Comparison of ENCODE assay signal across 10 mouse cellular contexts in the genomic region with DNA sequence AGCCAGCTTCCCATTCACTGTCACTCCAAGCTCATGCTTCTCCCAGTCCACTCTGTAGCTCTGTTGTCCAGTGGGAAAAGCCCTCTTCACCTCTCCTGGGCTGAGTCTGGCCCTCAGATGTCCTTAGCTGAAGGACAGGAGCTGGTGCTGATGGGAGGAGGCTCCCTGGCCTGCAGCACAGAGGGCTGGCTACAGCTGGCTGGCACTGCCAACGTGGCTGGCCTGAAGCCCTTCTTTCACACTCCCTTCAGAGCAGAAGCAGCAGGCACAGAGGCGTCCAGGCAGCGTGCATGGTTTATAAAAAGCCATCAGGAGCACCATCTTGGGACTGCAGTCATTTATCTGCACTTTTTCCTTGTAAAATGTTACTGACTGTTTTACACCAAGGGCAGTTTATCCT. TPM values are rescaled to one million over a fixed set of nuclear protein-coding genes. Genes with fewer than 3 reads are reported as not detected.
DNase-seq lines count a peak whose midpoint lies in the region; ATAC-seq and TF ChIP-seq lines count a peak whose summit lies in the region.
"Had no signal": no experiment of that assay in that cellular context is flagged by ENCODE, and none has a peak within 500 bp of the region (broad histone marks: within the 10 kb centered on the region; RNA-seq: fewer than 3 reads in every experiment).

No protein-coding gene starts in this region.

- intact Hi-C loops in left cerebral cortex, adult 2 months (cut with DNase I) = no loop called here

- no peak overlapping the region for H3K4me3 ChIP-seq in heart, embryonic 10.5 days
- no peak overlapping the region for H3K4me3 ChIP-seq in left cerebral cortex, adult 2 months
- H3K4me3 ChIP-seq in limb, embryonic 10.5 days = no peak overlapping the region
- no peak overlapping the region for H3K4me3 ChIP-seq in lung, adult 2 months (replicated peaks; ENCODE audit: extremely low read depth, low read depth, low read length)
- H3K4me3 ChIP-seq in midbrain, embryonic 13.5 days (replicated peaks) = no peak overlapping the region
- H3K4me3 ChIP-seq: heart, embryonic 13.5 days; liver, embryonic 15.5 days had no signal

- DNase-seq in heart, adult 11 months = peak; percentile 94
- no peak for DNase-seq in heart, embryonic 10.5 days (ENCODE audit: low spot score)
- peak; percentile 3 to 9 for DNase-seq in cerebellum, adult 18-20 months
- DNase-seq in gastrocnemius, postnatal 25 days = peak; percentile 24
- peak; percentile 22 to 40 for DNase-seq in left cerebral cortex, adult 2 months (ENCODE audit: extremely low spot score in 1 of 2, low spot score in 2 of 2)
- no peak for DNase-seq in limb, embryonic 10.5 days (ENCODE audit: low spot score)
- DNase-seq in lung, adult 2 months = no peak

- H3K27me3 ChIP-seq in heart, embryonic 10.5 days (ENCODE audit: insufficient read depth, poor library complexity, severe bottlenecking) = no peaks in the 10 kb centered on the region
- H3K27me3 ChIP-seq in limb, embryonic 10.5 days (ENCODE audit: low read depth, poor library complexity, severe bottlenecking) = no peaks in the 10 kb centered on the region
- no peaks in the 10 kb centered on the region for H3K27me3 ChIP-seq in midbrain, embryonic 13.5 days
- H3K27me3 ChIP-seq: heart, embryonic 13.5 days; liver, embryonic 15.5 days had no signal

- no peak for TF ChIP-seq CTCF in left cerebral cortex, adult 2 months (IDR thresholded peaks at IDR 0.05)
- TF ChIP-seq CTCF in lung, adult 2 months (IDR thresholded peaks at IDR 0.05; ENCODE audit: insufficient read depth, low read length) = no peak

- no peaks in the 10 kb centered on the region for H3K9me3 ChIP-seq in heart, embryonic 10.5 days
- H3K9me3 ChIP-seq in limb, embryonic 10.5 days (replicated peaks) = no peaks in the 10 kb centered on the region
- no peaks in the 10 kb centered on the region for H3K9me3 ChIP-seq in midbrain, embryonic 13.5 days
- H3K9me3 ChIP-seq: heart, embryonic 13.5 days; liver, embryonic 15.5 days had no signal

- TF ChIP-seq POLR2A in lung, adult 2 months (IDR thresholded peaks at IDR 0.05; ENCODE audit: borderline replicate concordance, extremely low read depth, low read depth, low read length) = no peak

- no peak overlapping the region for H3K9ac ChIP-seq in midbrain, embryonic 13.5 days (replicated peaks)
- H3K9ac ChIP-seq: heart, embryonic 13.5 days; liver, embryonic 15.5 days had no signal

- H3K4me2 ChIP-seq in midbrain, embryonic 13.5 days (replicated peaks) = no peak overlapping the region
- H3K4me2 ChIP-seq: heart, embryonic 13.5 days; liver, embryonic 15.5 days had no signal

- 57% methylated on average over 3 of the region's 3 CpGs for WGBS in heart, embryonic 10.5 days
- WGBS in limb, embryonic 10.5 days = 71% methylated on average over 3 of the region's 3 CpGs
- WGBS in lung, adult 2 months = 54% methylated on average over 3 of the region's 3 CpGs
- WGBS in midbrain, embryonic 13.5 days = 75% methylated on average over 3 of the region's 3 CpGs

- H3K36me3 ChIP-seq in heart, embryonic 10.5 days = no peaks in the 10 kb centered on the region
- no peaks in the 10 kb centered on the region for H3K36me3 ChIP-seq in limb, embryonic 10.5 days
- no peaks in the 10 kb centered on the region for H3K36me3 ChIP-seq in midbrain, embryonic 13.5 days
- H3K36me3 ChIP-seq: heart, embryonic 13.5 days; liver, embryonic 15.5 days had no signal

- no peaks in the 10 kb centered on the region for H3K4me1 ChIP-seq in heart, embryonic 10.5 days
- peaks cover 14% of the 10 kb centered on the region for H3K4me1 ChIP-seq in limb, embryonic 10.5 days
- no peaks in the 10 kb centered on the region for H3K4me1 ChIP-seq in lung, adult 2 months (ENCODE audit: control insufficient read depth, insufficient read depth, low read length)
- peaks cover 10% of the 10 kb centered on the region; the same call in 1 of the 2 replicates for H3K4me1 ChIP-seq in midbrain, embryonic 13.5 days (replicated peaks)
- H3K4me1 ChIP-seq: heart, embryonic 13.5 days; liver, embryonic 15.5 days had no signal

- H3K27ac ChIP-seq in heart, embryonic 10.5 days = no peak overlapping the region
- H3K27ac ChIP-seq in left cerebral cortex, adult 2 months = no peak overlapping the region; the same call in 1 of the 2 replicates
- no peak overlapping the region for H3K27ac ChIP-seq in limb, embryonic 10.5 days
- H3K27ac ChIP-seq in midbrain, embryonic 13.5 days = no peak overlapping the region
- H3K27ac ChIP-seq: heart, embryonic 13.5 days; liver, embryonic 15.5 days had no signal

- no peak for ATAC-seq in midbrain, embryonic 13.5 days

RNA-seq across cellular contexts. Expression of a gene that starts 13.7 kb away (rescaled TPM):
- 0.09 TPM in 1 of 2 replicates, not detected in the other for polyA plus RNA-seq in heart, embryonic 10.5 days (2016; fragmentation: Nextera tagmentation; extraction: Ambion mirVana)
- total RNA-seq in gastrocnemius, postnatal 25 days (2021) = not detected
- under 1 TPM; 0.79 to 0.96 TPM for total RNA-seq in left cerebral cortex, adult 2 months (2021)
- 0.16 TPM in 1 of 2 replicates, not detected in the other for polyA plus RNA-seq in limb, embryonic 10.5 days (2016; fragmentation: Nextera tagmentation; extraction: Ambion mirVana)
- polyA plus RNA-seq in lung, adult 2 months (2012; rRNA removed) = 0.03 TPM in 1 of 2 replicates, not detected in the other
- polyA plus RNA-seq in midbrain, embryonic 13.5 days (2015; fragmentation: Nextera tagmentation; extraction: Ambion mirVana) = 0.66 and 0.96 TPM in 2 replicates

Comparison
In these comparisons a context has a peak if more than half of its experiments do, and no peak if none do; other contexts are left out.
1. DNase-seq: peak in heart, adult 11 months (single experiment), cerebellum, adult 18-20 months (2 of 2), gastrocnemius, postnatal 25 days (single experiment) and left cerebral cortex, adult 2 months (2 of 2); none in heart, embryonic 10.5 days (single experiment), limb, embryonic 10.5 days (single experiment) and lung, adult 2 months (single experiment).